Mouse (Mus musculus) embryonic facial prominence, embryonic 12.5 days (tissue): Measurements from ENCODE around the gene Slc9a4. TPM values are rescaled to one million over a fixed set of nuclear protein-coding genes. Genes with fewer than 3 reads are reported as not detected.
"Not testable (repeated sequence)": the region's sequence is repeated elsewhere in the genome, so short reads cannot be mapped to it uniquely, and the experiment has no call there.

Experiments used
- ATAC-seq: fragments of 200-750 bp; cut with Nextera tagmentation; 2 replicates; pipeline ENCODE4 v1.8.0; 2017; ENCODE audit not compliant: insufficient number of reproducible peaks, insufficient read depth, low FRiP score, low TSS enrichment
- H3K27ac ChIP-seq: fragments of 300-500 bp; sonication (generic); 2 replicates; pipeline ENCODE4 v1.5.1; 2016; ENCODE audit warnings: mild to moderate bottlenecking
- H3K27me3 ChIP-seq: fragments of 300-500 bp; sonication (generic); 2 replicates; pipeline ENCODE4 v1.6.1; 2016; ENCODE audit warnings: mild to moderate bottlenecking, moderate library complexity
- H3K36me3 ChIP-seq: fragments of 300-500 bp; sonication (generic); 2 replicates; pipeline ENCODE4 v1.6.1; 2016; ENCODE audit warnings: mild to moderate bottlenecking
- H3K4me1 ChIP-seq: fragments of 300-500 bp; sonication (generic); 2 replicates; pipeline ENCODE4 v1.6.1; 2016
- H3K4me2 ChIP-seq: fragments of 300-500 bp; sonication (generic); replicated peaks from 2 replicates; pipeline ENCODE4 v1.6.1; 2016; ENCODE audit warnings: mild to moderate bottlenecking, moderate library complexity
- H3K4me3 ChIP-seq: fragments of 300-500 bp; sonication (generic); 2 replicates; pipeline ENCODE4 v1.5.1; 2016; ENCODE audit warnings: mild to moderate bottlenecking
- H3K9ac ChIP-seq: fragments of 300-500 bp; sonication (generic); 2 replicates; pipeline ENCODE4 v1.6.1; 2016; ENCODE audit warnings: mild to moderate bottlenecking, moderate library complexity
- H3K9me3 ChIP-seq: fragments of 300-500 bp; sonication (generic); 2 replicates; pipeline ENCODE4 v1.6.1; 2016; ENCODE audit warnings: mild to moderate bottlenecking, moderate library complexity
- WGBS: fragments of 180-500 bp; shearing (Covaris S2); methylation state at CpG from one replicate; pipeline ENCODE4 v1.1.7; 2016; 5-methylcytosine and 5-hydroxymethylcytosine counted together
- polyA plus RNA-seq: library from polyadenylated mRNA; unstranded; fragments of >200 nt; fragmentation: Nextera tagmentation; extraction: Ambion mirVana; gene quantifications from 2 replicates; pipeline ENCODE4 v1.2.1, GENCODE M21; 2016

Gene Slc9a4
- polyA plus RNA-seq, 1 experiment from 2014 or later = not detected

GRCm38 (mm10) chr1:40657035-40657434 lies 77.2 kb downstream of the Slc9a4 start:
- 80% methylated on average over 4 of the region's 4 CpGs for WGBS
- peaks cover 12% of the 10 kb centered on the region; the same call in 1 of the 2 replicates for H3K4me1 ChIP-seq

DNA sequence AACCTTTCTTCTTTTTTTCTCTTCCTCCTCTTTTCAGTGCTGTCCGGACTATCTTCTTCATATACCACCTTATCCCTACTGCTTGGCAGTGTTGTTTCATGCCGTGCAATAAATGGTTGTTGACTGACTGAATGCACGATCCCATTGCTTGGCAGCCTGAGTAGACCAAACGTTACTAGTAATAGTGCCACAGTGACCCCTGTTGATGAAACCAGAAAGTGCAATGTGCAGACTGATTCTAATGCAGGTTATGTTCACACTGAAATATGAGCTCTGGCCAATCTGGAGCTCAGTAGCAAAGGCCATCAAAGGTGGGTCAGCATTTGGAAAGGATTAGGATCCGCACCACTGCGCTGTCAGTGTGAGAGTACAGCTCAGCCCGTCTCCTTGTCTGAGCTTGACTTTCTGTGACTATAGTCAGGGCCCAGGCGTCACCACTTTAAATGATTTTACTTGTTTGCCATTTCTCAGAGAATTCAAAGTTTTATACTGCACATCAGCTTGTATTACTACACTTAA lies 78.2 kb downstream of the Slc9a4 start:
- no peak overlapping the region for H3K9ac ChIP-seq
- WGBS = 29% methylated on average over 8 of the region's 8 CpGs
- no peak for ATAC-seq

More at GRCm38 (mm10) chr1:40657035-40657434, 77.2 kb downstream of the Slc9a4 start:
- H3K4me2 ChIP-seq = no peak overlapping the region
- H3K9me3 ChIP-seq = no peaks in the 10 kb centered on the region
- ATAC-seq = no peak
- H3K36me3 ChIP-seq = no peaks in the 10 kb centered on the region
- no peaks in the 10 kb centered on the region for H3K27me3 ChIP-seq
- no peak overlapping the region for H3K9ac ChIP-seq
- no peak overlapping the region for H3K4me3 ChIP-seq
- no peak overlapping the region for H3K27ac ChIP-seq

GRCm38 (mm10) chr1:40659017-40659416 lies 79.1 kb downstream of the Slc9a4 start:
- 34% methylated on average over 12 of the region's 12 CpGs for WGBS
- H3K4me2 ChIP-seq = peak overlapping the region; percentile 24
- no peaks in the 10 kb centered on the region for H3K9me3 ChIP-seq
- no peaks in the 10 kb centered on the region for H3K27me3 ChIP-seq
- no peak overlapping the region for H3K27ac ChIP-seq
- no peak for ATAC-seq
- H3K4me1 ChIP-seq = peaks cover 12% of the 10 kb centered on the region; the same call in 1 of the 2 replicates
- H3K4me3 ChIP-seq = no peak overlapping the region
- H3K36me3 ChIP-seq = no peaks in the 10 kb centered on the region
- H3K9ac ChIP-seq = no peak overlapping the region

More for the DNA sequence above, 78.2 kb downstream of the Slc9a4 start:
- no peak overlapping the region for H3K27ac ChIP-seq
- H3K36me3 ChIP-seq = no peaks in the 10 kb centered on the region
- H3K4me1 ChIP-seq = peaks cover 12% of the 10 kb centered on the region; the same call in 1 of the 2 replicates
- H3K9me3 ChIP-seq = no peaks in the 10 kb centered on the region
- no peak overlapping the region for H3K4me3 ChIP-seq
- H3K4me2 ChIP-seq = no peak overlapping the region
- H3K27me3 ChIP-seq = no peaks in the 10 kb centered on the region

GRCm38 (mm10) chr1:40659496-40659895 lies 79.6 kb downstream of the Slc9a4 start:
- H3K27ac ChIP-seq = no peak overlapping the region
- H3K9me3 ChIP-seq = no peaks in the 10 kb centered on the region
- peak overlapping the region; percentile 24 for H3K4me2 ChIP-seq
- peaks cover 12% of the 10 kb centered on the region; the same call in 1 of the 2 replicates for H3K4me1 ChIP-seq
- no peak for ATAC-seq
- 30% methylated on average over 9 of the region's 9 CpGs for WGBS
- H3K9ac ChIP-seq = no peak overlapping the region
- no peak overlapping the region for H3K4me3 ChIP-seq
- no peaks in the 10 kb centered on the region for H3K36me3 ChIP-seq
- no peaks in the 10 kb centered on the region for H3K27me3 ChIP-seq

DNA sequence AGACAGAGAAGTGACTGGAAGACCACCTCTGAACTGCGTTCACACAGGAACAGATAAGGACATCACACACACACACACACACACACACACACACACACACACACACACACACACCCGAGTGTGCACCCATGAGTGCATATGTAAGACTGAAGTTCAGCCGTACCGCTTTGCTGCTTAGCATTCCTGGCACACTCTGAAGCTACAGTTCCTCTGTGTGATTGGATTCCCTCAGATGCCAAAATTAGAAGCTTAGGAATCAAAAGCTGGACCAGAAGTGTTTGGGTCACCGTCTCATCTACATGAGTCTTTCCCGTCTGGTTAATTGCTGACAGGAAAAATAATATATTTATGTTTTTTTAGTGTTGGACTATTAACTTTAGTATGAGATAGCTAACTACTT lies 81.0 kb downstream of the Slc9a4 start:
- Histone ChIP-seq H3K4me2 (no peak overlapping the region), H3K27ac (no peak overlapping the region), H3K36me3 (no peaks in the 10 kb centered on the region), H3K27me3 (peaks cover 4% of the 10 kb centered on the region; the same call in 1 of the 2 replicates), H3K9ac (no peak overlapping the region), H3K9me3 (no peaks in the 10 kb centered on the region), H3K4me3 (no peak overlapping the region), H3K4me1 (peaks cover 12% of the 10 kb centered on the region; the same call in 1 of the 2 replicates)
- ATAC-seq = no peak
- 84% methylated on average over 6 of the region's 6 CpGs for WGBS

- Histone ChIP-seq H3K4me1 (0 out of 2 replicates have a peak, but pooled peaks cover 5% of the 10 kb centered on the region), H3K9me3 (no peaks in the 10 kb centered on the region), H3K27me3 (peaks cover 4% of the 10 kb centered on the region; the same call in 1 of the 2 replicates), H3K36me3 (no peaks in the 10 kb centered on the region), H3K27ac (no peak overlapping the region), H3K9ac (no peak overlapping the region), H3K4me3 (no peak overlapping the region), H3K4me2 (no peak overlapping the region)
- ATAC-seq = no peak
- WGBS = 37% methylated on average over 12 of the region's 12 CpGs
These were observed 85.8 kb downstream of the Slc9a4 start for GRCm38 (mm10) chr1:40665401-40666370.

- H3K27me3 ChIP-seq, H3K4me2 ChIP-seq, H3K9ac ChIP-seq, H3K36me3 ChIP-seq, H3K4me1 ChIP-seq, H3K4me3 ChIP-seq, H3K9me3 ChIP-seq, H3K27ac ChIP-seq, ATAC-seq: not testable (repeated sequence)
- WGBS = 5% methylated on average over 3 of the region's 3 CpGs
These were observed 87.6 kb downstream of the Slc9a4 start for GRCm38 (mm10) chr1:40667442-40667841.

DNA sequence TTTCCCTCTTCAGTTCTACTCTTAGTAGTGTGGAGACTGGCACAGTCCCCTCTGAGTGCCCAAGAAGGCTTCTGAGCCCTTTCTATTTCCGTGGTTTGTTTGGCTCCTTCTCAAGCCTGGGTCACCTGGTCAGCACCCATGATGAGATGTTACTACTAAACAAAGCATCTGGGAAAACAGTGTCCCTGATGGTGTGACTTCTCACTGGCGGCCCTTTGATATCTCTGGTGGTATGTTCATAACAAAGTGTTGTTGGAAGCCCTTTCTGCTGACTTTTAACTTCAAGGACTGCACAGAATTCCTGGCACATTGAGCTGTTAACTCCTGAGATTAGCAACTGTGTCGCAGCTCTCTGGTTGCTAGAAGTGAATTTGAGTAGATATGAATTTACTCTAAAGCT lies 90.1 kb downstream of the Slc9a4 start:
- WGBS = 88% methylated on average over 3 of the region's 3 CpGs
- Histone ChIP-seq H3K9me3 (no peaks in the 10 kb centered on the region), H3K4me3 (no peak overlapping the region), H3K4me1 (0 out of 2 replicates have a peak, but pooled peaks cover 5% of the 10 kb centered on the region), H3K4me2 (no peak overlapping the region), H3K9ac (no peak overlapping the region), H3K36me3 (no peaks in the 10 kb centered on the region), H3K27ac (no peak overlapping the region), H3K27me3 (peaks cover 2% of the 10 kb centered on the region; the same call in 1 of the 2 replicates)
- no peak for ATAC-seq

DNA sequence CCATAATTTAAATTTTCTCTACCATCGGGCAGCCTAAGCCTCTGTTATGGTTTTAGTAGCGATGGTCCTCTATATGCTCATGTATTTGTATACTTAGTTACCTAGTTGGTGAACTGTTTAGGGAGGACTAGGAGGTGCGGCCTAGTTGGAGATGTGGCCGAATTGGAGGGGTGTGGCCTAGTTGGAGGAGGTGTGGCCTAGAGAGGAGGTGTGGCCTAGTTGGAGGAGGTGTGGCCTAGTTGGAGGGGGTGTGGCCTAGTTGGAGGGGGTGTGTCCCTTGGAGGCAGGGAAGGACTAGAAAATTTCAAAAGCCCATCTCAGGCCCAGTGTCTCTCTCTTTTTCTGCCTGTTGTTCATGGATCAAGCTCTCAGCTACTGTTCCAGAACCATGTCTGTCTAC lies 91.6 kb downstream of the Slc9a4 start:
- 0 out of 2 replicates have a peak, but pooled peaks cover 5% of the 10 kb centered on the region for H3K4me1 ChIP-seq
- H3K4me3 ChIP-seq = no peak overlapping the region
- H3K4me2 ChIP-seq = no peak overlapping the region
- ATAC-seq = no peak
- WGBS = 95% methylated on average over 4 of the region's 4 CpGs
- no peak overlapping the region for H3K27ac ChIP-seq
- 0 out of 2 replicates have a peak, but pooled peaks cover 3% of the 10 kb centered on the region for H3K27me3 ChIP-seq
- no peaks in the 10 kb centered on the region for H3K9me3 ChIP-seq
- no peak overlapping the region for H3K9ac ChIP-seq
- H3K36me3 ChIP-seq = no peaks in the 10 kb centered on the region

DNA sequence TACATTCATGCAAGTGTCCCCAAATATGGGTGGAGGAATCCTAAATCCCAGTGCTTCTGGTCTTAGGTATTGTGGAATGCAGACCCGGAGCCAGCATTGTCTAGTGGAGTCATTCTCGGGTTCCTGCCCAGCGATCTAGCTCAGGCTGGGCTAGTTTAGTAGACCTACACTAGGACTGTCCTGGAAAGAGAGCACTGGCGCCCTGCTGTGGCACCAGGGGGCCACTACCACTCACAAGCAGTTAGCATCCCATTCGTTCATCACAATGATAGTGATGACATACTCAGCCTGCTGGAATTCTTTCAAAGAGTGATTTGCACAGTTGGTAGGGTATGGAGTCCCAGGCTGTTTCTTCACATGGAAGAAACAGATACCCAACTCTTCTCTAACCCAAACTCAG lies 97.4 kb downstream of the Slc9a4 start:
- Histone ChIP-seq H3K27me3 (peaks cover 50% of the 10 kb centered on the region), H3K36me3 (no peaks in the 10 kb centered on the region), H3K4me1 (peaks cover 6% of the 10 kb centered on the region; the same call in 1 of the 2 replicates), H3K4me3 (no peak overlapping the region), H3K27ac (no peak overlapping the region), H3K9me3 (no peaks in the 10 kb centered on the region), H3K4me2 (no peak overlapping the region), H3K9ac (no peak overlapping the region)
- no peak for ATAC-seq
- WGBS = 45% methylated on average over 5 of the region's 5 CpGs
